Mouse (Mus musculus) layer of hippocampus, postnatal 10 days (tissue): ENCODE data around the gene Mrpl43. TPM values are rescaled to one million over a fixed set of nuclear protein-coding genes. Genes with fewer than 3 reads are reported as not detected.

Experiments
- DNase-seq, 2 experiments: peaks; one replicate each; pipeline ENCODE4 v3.0.0; 2021; ENCODE audit warnings: low spot score in 2 of 2
- total RNA-seq, 2 experiments: library from RNA; stranded (reverse); gene quantifications; 2 replicates each; pipeline ENCODE4 v1.2.3; 2021

The Mrpl43 gene
- total RNA-seq, 2 experiments from 2014 or later = 45.3 to 48.9 TPM

GRCm38 (mm10) chr19:45012219-45012618 lies 6.0 kb upstream of the Mrpl43 start:
- no peak for DNase-seq

- no peak for DNase-seq
Observed at GRCm38 (mm10) chr19:45010646-45011045, 4.4 kb upstream of the Mrpl43 start.

- no peak for DNase-seq
Observed at GRCm38 (mm10) chr19:45007425-45008191, 1.4 kb upstream of the Mrpl43 start.

- DNase-seq = no peak
Observed at GRCm38 (mm10) chr19:45007021-45007420, 779 bp upstream of the Mrpl43 start.

- no peak for DNase-seq
Observed at GRCm38 (mm10) chr19:45005444-45005843, 798 bp downstream of the Mrpl43 start, which contains the start of gene Twnk. TSS of gene Twnk (plus strand) at chr19:45005663.

- DNase-seq = no peak
Observed at GRCm38 (mm10) chr19:45003740-45004516, 2.3 kb downstream of the Mrpl43 start.

GRCm38 (mm10) chr19:45002301-45002700 lies 3.9 kb downstream of the Mrpl43 start:
- no peak for DNase-seq

GRCm38 (mm10) chr19:44999647-45000046 lies 6.6 kb downstream of the Mrpl43 start:
- DNase-seq = no peak

- no peak for DNase-seq
Observed at GRCm38 (mm10) chr19:44997786-44998185, 8.5 kb downstream of the Mrpl43 start.

GRCm38 (mm10) chr19:44992712-44993111 lies 13.5 kb downstream of the Mrpl43 start:
- DNase-seq = no peak

- DNase-seq = no peak
Observed at GRCm38 (mm10) chr19:44992246-44992645, 14.0 kb downstream of the Mrpl43 start.

- no peak for DNase-seq
Observed at GRCm38 (mm10) chr19:44991031-44991430, 15.2 kb downstream of the Mrpl43 start.

GRCm38 (mm10) chr19:44989567-44990495 lies 16.4 kb downstream of the Mrpl43 start:
- DNase-seq = peak in 1 of 2 experiments; percentile 20

GRCm38 (mm10) chr19:44988831-44989566 lies 17.2 kb downstream of the Mrpl43 start, which contains the start of gene Sema4g:
TSS of gene Sema4g (plus strand) at chr19:44989101.
- DNase-seq = peak; percentile 60 to 71

- no peak for DNase-seq
Observed at GRCm38 (mm10) chr19:44988321-44988720, 17.9 kb downstream of the Mrpl43 start.

GRCm38 (mm10) chr19:44987851-44988250 lies 18.4 kb downstream of the Mrpl43 start:
- peak in 1 of 2 experiments; percentile 17 for DNase-seq

GRCm38 (mm10) chr19:44987004-44987403 lies 19.2 kb downstream of the Mrpl43 start:
- DNase-seq = no peak

- DNase-seq = no peak
Observed at GRCm38 (mm10) chr19:44985159-44985988, 20.9 kb downstream of the Mrpl43 start.

- DNase-seq = no peak
Observed at GRCm38 (mm10) chr19:44984420-44984819, 21.8 kb downstream of the Mrpl43 start.
